Mouse (Mus musculus): ENCODE data around the gene Masp2. TPM values are rescaled to one million over a fixed set of nuclear protein-coding genes. Genes with fewer than 3 reads are reported as not detected.

Gene Masp2
- polyA plus RNA-seq, 1 experiment from 2014 or later, result 44.5 TPM

- ATAC-seq (ENCODE audit: insufficient read depth), result no peak
- Histone ChIP-seq H3K9ac (no peak overlapping the region), H3K4me2 (no peak overlapping the region), H3K4me3 (replicated peaks) (no peak overlapping the region), H3K27ac (replicated peaks) (no peak overlapping the region), H3K9me3 (replicated peaks) (no peaks in the 10 kb centered on the region), H3K4me1 (replicated peaks) (0 out of 2 replicates have a peak, but pooled peaks cover 6% of the 10 kb centered on the region), H3K27me3 (peaks cover 11% of the 10 kb centered on the region), H3K36me3 (replicated peaks) (no peaks in the 10 kb centered on the region)
- WGBS (ENCODE audit: insufficient replicate concordance), result 59% methylated on average over 13 of the region's 13 CpGs
Measured at GRCm38 (mm10) chr4:148657776-148658175, 55.4 kb downstream of the Masp2 start.

- ATAC-seq (ENCODE audit: insufficient read depth), result no peak
- WGBS (ENCODE audit: insufficient replicate concordance), result 36% methylated on average over 3 of the region's 3 CpGs
- H3K27me3 ChIP-seq, result peaks cover 28% of the 10 kb centered on the region
- H3K9me3 ChIP-seq (replicated peaks), result no peaks in the 10 kb centered on the region
- H3K4me3 ChIP-seq (replicated peaks), result no peak overlapping the region
- no peaks in the 10 kb centered on the region for H3K36me3 ChIP-seq (replicated peaks)
- H3K9ac ChIP-seq, result no peak overlapping the region
- H3K27ac ChIP-seq (replicated peaks), result no peak overlapping the region
- H3K4me2 ChIP-seq, result no peak overlapping the region
- H3K4me1 ChIP-seq (replicated peaks), result 0 out of 2 replicates have a peak, but pooled peaks cover 6% of the 10 kb centered on the region
Measured at GRCm38 (mm10) chr4:148660174-148660573, 57.8 kb downstream of the Masp2 start.

GRCm38 (mm10) chr4:148662168-148662965 is 60.0 kb downstream of the Masp2 start:
- H3K4me2 ChIP-seq, result peak overlapping the region; percentile 49
- H3K27ac ChIP-seq (replicated peaks), result no peak overlapping the region
- ATAC-seq (ENCODE audit: insufficient read depth), result peak; percentile 26; the same call in 1 of the 2 replicates

GRCm38 (mm10) chr4:148663326-148663725 is 61.0 kb downstream of the Masp2 start:
- no peak for ATAC-seq (ENCODE audit: insufficient read depth)
- Histone ChIP-seq H3K4me3 (replicated peaks) (no peak overlapping the region), H3K4me2 (no peak overlapping the region), H3K9me3 (replicated peaks) (no peaks in the 10 kb centered on the region), H3K27me3 (peaks cover 23% of the 10 kb centered on the region), H3K9ac (no peak overlapping the region), H3K27ac (replicated peaks) (no peak overlapping the region), H3K36me3 (replicated peaks) (no peaks in the 10 kb centered on the region), H3K4me1 (replicated peaks) (0 out of 2 replicates have a peak, but pooled peaks cover 6% of the 10 kb centered on the region)
- 56% methylated on average over 7 of the region's 7 CpGs for WGBS (ENCODE audit: insufficient replicate concordance)

More at GRCm38 (mm10) chr4:148662168-148662965, 60.0 kb downstream of the Masp2 start:
- Histone ChIP-seq H3K9ac (no peak overlapping the region), H3K27me3 (peaks cover 23% of the 10 kb centered on the region), H3K4me1 (replicated peaks) (0 out of 2 replicates have a peak, but pooled peaks cover 6% of the 10 kb centered on the region), H3K36me3 (replicated peaks) (no peaks in the 10 kb centered on the region), H3K9me3 (replicated peaks) (no peaks in the 10 kb centered on the region), H3K4me3 (replicated peaks) (no peak overlapping the region)
- 30% methylated on average over 21 of the region's 21 CpGs for WGBS (ENCODE audit: insufficient replicate concordance)

- H3K9me3 ChIP-seq (replicated peaks), result no peaks in the 10 kb centered on the region
- H3K27me3 ChIP-seq, result peaks cover 23% of the 10 kb centered on the region
- no peak overlapping the region for H3K4me3 ChIP-seq (replicated peaks)
- no peak overlapping the region for H3K4me2 ChIP-seq
- H3K4me1 ChIP-seq (replicated peaks), result 0 out of 2 replicates have a peak, but pooled peaks cover 6% of the 10 kb centered on the region
- 62% methylated on average over 6 of the region's 6 CpGs for WGBS (ENCODE audit: insufficient replicate concordance)
- ATAC-seq (ENCODE audit: insufficient read depth), result no peak
- H3K9ac ChIP-seq, result no peak overlapping the region
- H3K27ac ChIP-seq (replicated peaks), result no peak overlapping the region
- no peaks in the 10 kb centered on the region for H3K36me3 ChIP-seq (replicated peaks)
Measured at GRCm38 (mm10) chr4:148664021-148664420, 61.7 kb downstream of the Masp2 start.

Other genes with a start within 250 kb of the Masp2 start
- 11.6 and 12.6 TPM in 2 replicates for gene Ubiad1, start 157.8 kb upstream of the Masp2 start, polyA plus RNA-seq (2015; fragmentation: Nextera tagmentation; extraction: Ambion mirVana)
- gene Mtor, start 153.9 kb upstream of the Masp2 start, polyA plus RNA-seq (2015; fragmentation: Nextera tagmentation; extraction: Ambion mirVana), result 8.7 and 10.3 TPM in 2 replicates
- 0.45 and 0.58 TPM in 2 replicates for gene Angptl7, start 102.1 kb upstream of the Masp2 start, polyA plus RNA-seq (2015; fragmentation: Nextera tagmentation; extraction: Ambion mirVana)
- gene Exosc10, start 44.1 kb upstream of the Masp2 start, polyA plus RNA-seq (2015; fragmentation: Nextera tagmentation; extraction: Ambion mirVana), result 31.9 and 34.1 TPM in 2 replicates
- 128 and 137 TPM in 2 replicates for gene Srm, start 11.1 kb upstream of the Masp2 start, polyA plus RNA-seq (2015; fragmentation: Nextera tagmentation; extraction: Ambion mirVana)
- 126 and 128 TPM in 2 replicates for gene Tardbp, start 24.5 kb downstream of the Masp2 start, polyA plus RNA-seq (2015; fragmentation: Nextera tagmentation; extraction: Ambion mirVana)
- not detected in 2 replicates for gene Gm572, start 40.8 kb downstream of the Masp2 start, polyA plus RNA-seq (2015; fragmentation: Nextera tagmentation; extraction: Ambion mirVana)
- 0.45 and 0.48 TPM in 2 replicates for gene Casz1, start 201.9 kb downstream of the Masp2 start, polyA plus RNA-seq (2015; fragmentation: Nextera tagmentation; extraction: Ambion mirVana)

Measured in liver, embryonic 15.5 days (tissue).